Mouse (Mus musculus) intestine, embryonic 15.5 days (tissue): ENCODE data around the gene Flnb. TPM values are rescaled to one million over a fixed set of nuclear protein-coding genes. Genes with fewer than 3 reads are reported as not detected.

Experiments
- ATAC-seq: fragments of 200-750 bp; cut with Nextera tagmentation; 2 replicates; pipeline ENCODE4 v1.8.0; 2017; ENCODE audit warnings: moderate TSS enrichment, moderate library complexity
- H3K27ac ChIP-seq: fragments of 300-500 bp; sonication (generic); 2 replicates; pipeline ENCODE4 v1.5.1; 2015; ENCODE audit warnings: mild to moderate bottlenecking, inconsistent platforms
- H3K27me3 ChIP-seq: fragments of 300-500 bp; sonication (generic); replicated peaks from 2 replicates; pipeline ENCODE4 v1.6.1; 2015; ENCODE audit warnings: inconsistent platforms
- H3K36me3 ChIP-seq: fragments of 300-500 bp; sonication (generic); 2 replicates; pipeline ENCODE4 v1.6.1; 2015; ENCODE audit warnings: inconsistent platforms
- H3K4me1 ChIP-seq: fragments of 300-500 bp; sonication (generic); replicated peaks from 2 replicates; pipeline ENCODE4 v1.6.1; 2015; ENCODE audit warnings: inconsistent platforms
- H3K4me2 ChIP-seq: fragments of 300-500 bp; sonication (generic); replicated peaks from 2 replicates; pipeline ENCODE4 v1.6.1; 2015; ENCODE audit warnings: mild to moderate bottlenecking, inconsistent platforms
- H3K4me3 ChIP-seq: fragments of 300-500 bp; sonication (generic); replicated peaks from 2 replicates; pipeline ENCODE4 v1.5.1; 2015; ENCODE audit warnings: inconsistent platforms
- H3K9ac ChIP-seq: fragments of 300-500 bp; sonication (generic); 2 replicates; pipeline ENCODE4 v1.6.1; 2015; ENCODE audit warnings: inconsistent platforms
- H3K9me3 ChIP-seq: fragments of 300-500 bp; sonication (generic); 2 replicates; pipeline ENCODE4 v1.6.1; 2016; ENCODE audit warnings: inconsistent platforms
- WGBS: fragments of 180-500 bp; shearing (Covaris S2); methylation state at CpG from one replicate; pipeline ENCODE4 v1.1.7; 2015; 5-methylcytosine and 5-hydroxymethylcytosine counted together
- polyA plus RNA-seq: library from polyadenylated mRNA; unstranded; fragments of >200 nt; fragmentation: Nextera tagmentation; extraction: Ambion mirVana; gene quantifications from 2 replicates; pipeline ENCODE4 v1.2.1, GENCODE M21; 2015

Flnb gene
- 17.4 and 18.4 TPM in 2 replicates for polyA plus RNA-seq

- Histone ChIP-seq H3K4me3 (peak within 1 kb of the TSS; percentile 77), H3K27me3 (no peaks in the 10 kb centered on the region), H3K9me3 (no peaks in the 10 kb centered on the region), H3K4me1 (peaks cover 31% of the 10 kb centered on the region), H3K9ac (peak within 1 kb of the TSS; percentile 79), H3K4me2 (peak within 1 kb of the TSS; percentile 89), H3K36me3 (no peaks in the 10 kb centered on the region), H3K27ac (peak within 1 kb of the TSS; percentile 74)
- ATAC-seq: peak; percentile 96
- WGBS: under 1% methylated on average over 49 of the region's 49 CpGs
Observed at GRCm38 (mm10) chr14:7817770-7818462, at the start of gene Flnb. Flnb (plus strand) TSS chr14:7817957.

- Histone ChIP-seq H3K4me1 (no peaks in the 10 kb centered on the region), H3K27me3 (no peaks in the 10 kb centered on the region), H3K9me3 (no peaks in the 10 kb centered on the region), H3K4me3 (peak overlapping the region; percentile 44), H3K9ac (peak overlapping the region; percentile 45), H3K36me3 (no peaks in the 10 kb centered on the region), H3K4me2 (peak overlapping the region; percentile 57), H3K27ac (peak overlapping the region; percentile 34; the same call in 1 of the 2 replicates)
- peak; percentile 87 for ATAC-seq
- 31% methylated on average over 24 of the region's 24 CpGs for WGBS
Observed at GRCm38 (mm10) chr14:7773714-7774389, 43.9 kb upstream of the Flnb start.

GRCm38 (mm10) chr14:7786073-7786472 is 31.7 kb upstream of the Flnb start:
- no peak overlapping the region for H3K4me2 ChIP-seq
- no peaks in the 10 kb centered on the region for H3K36me3 ChIP-seq
- 34% methylated on average over 13 of the region's 13 CpGs for WGBS
- H3K4me1 ChIP-seq: 0 out of 2 replicates have a peak, but pooled peaks cover 1% of the 10 kb centered on the region
- no peak overlapping the region for H3K4me3 ChIP-seq
- ATAC-seq: no peak
- no peak overlapping the region for H3K27ac ChIP-seq
- H3K27me3 ChIP-seq: no peaks in the 10 kb centered on the region
- H3K9ac ChIP-seq: no peak overlapping the region
- no peaks in the 10 kb centered on the region for H3K9me3 ChIP-seq

GRCm38 (mm10) chr14:7789266-7790030 is 28.3 kb upstream of the Flnb start:
- no peak overlapping the region for H3K9ac ChIP-seq
- 79% methylated on average over 7 of the region's 7 CpGs for WGBS
- H3K4me1 ChIP-seq: peaks cover 9% of the 10 kb centered on the region; the same call in 1 of the 2 replicates
- H3K36me3 ChIP-seq: no peaks in the 10 kb centered on the region
- no peak overlapping the region for H3K4me3 ChIP-seq
- ATAC-seq: no peak
- H3K9me3 ChIP-seq: no peaks in the 10 kb centered on the region
- no peak overlapping the region for H3K27ac ChIP-seq
- no peaks in the 10 kb centered on the region; the same call in 1 of the 2 replicates for H3K27me3 ChIP-seq
- H3K4me2 ChIP-seq: no peak overlapping the region

- Histone ChIP-seq H3K4me3 (peak overlapping the region; percentile 39), H3K27me3 (no peaks in the 10 kb centered on the region; the same call in 1 of the 2 replicates), H3K9ac (peak overlapping the region; percentile 36; the same call in 1 of the 2 replicates), H3K36me3 (no peaks in the 10 kb centered on the region), H3K4me2 (peak overlapping the region; percentile 83), H3K27ac (no peak overlapping the region), H3K4me1 (peaks cover 9% of the 10 kb centered on the region; the same call in 1 of the 2 replicates), H3K9me3 (no peaks in the 10 kb centered on the region)
- 12% methylated on average over 19 of the region's 19 CpGs for WGBS
- ATAC-seq: 0 out of 2 replicates have a peak, but pooled peaks have one; percentile 31
Observed at GRCm38 (mm10) chr14:7791061-7791531, 26.7 kb upstream of the Flnb start.

GRCm38 (mm10) chr14:7791532-7792159 is 26.1 kb upstream of the Flnb start, which contains the start of gene Gm26661:
Gm26661 (plus strand) TSS chr14:7791587.
- H3K36me3 ChIP-seq: no peaks in the 10 kb centered on the region
- H3K27ac ChIP-seq: no peak within 1 kb of the TSS
- H3K27me3 ChIP-seq: no peaks in the 10 kb centered on the region; the same call in 1 of the 2 replicates
- H3K4me1 ChIP-seq: peaks cover 9% of the 10 kb centered on the region; the same call in 1 of the 2 replicates
- peak; percentile 96 for ATAC-seq
- peak within 1 kb of the TSS; percentile 36; the same call in 1 of the 2 replicates for H3K9ac ChIP-seq
- 1% methylated on average over 30 of the region's 30 CpGs for WGBS
- H3K4me3 ChIP-seq: peak within 1 kb of the TSS; percentile 39
- H3K9me3 ChIP-seq: no peaks in the 10 kb centered on the region
- peak within 1 kb of the TSS; percentile 83 for H3K4me2 ChIP-seq

- no peaks in the 10 kb centered on the region; the same call in 1 of the 2 replicates for H3K27me3 ChIP-seq
- H3K4me1 ChIP-seq: peaks cover 8% of the 10 kb centered on the region; the same call in 1 of the 2 replicates
- no peak overlapping the region for H3K4me3 ChIP-seq
- no peaks in the 10 kb centered on the region for H3K36me3 ChIP-seq
- no peak overlapping the region for H3K9ac ChIP-seq
- no peak for ATAC-seq
- H3K9me3 ChIP-seq: no peaks in the 10 kb centered on the region
- WGBS: 88% methylated on average over 4 of the region's 4 CpGs
- no peak overlapping the region for H3K4me2 ChIP-seq
- H3K27ac ChIP-seq: no peak overlapping the region
Observed at GRCm38 (mm10) chr14:7795961-7796360, 21.8 kb upstream of the Flnb start.

- Histone ChIP-seq H3K4me2 (no peak overlapping the region), H3K9me3 (no peaks in the 10 kb centered on the region), H3K4me3 (no peak overlapping the region), H3K36me3 (no peaks in the 10 kb centered on the region), H3K27ac (no peak overlapping the region), H3K27me3 (no peaks in the 10 kb centered on the region), H3K4me1 (no peaks in the 10 kb centered on the region), H3K9ac (no peak overlapping the region)
- ATAC-seq: no peak
Observed at GRCm38 (mm10) chr14:7800611-7801010, 17.1 kb upstream of the Flnb start.

- Histone ChIP-seq H3K9ac (no peak overlapping the region), H3K9me3 (no peaks in the 10 kb centered on the region), H3K27me3 (no peaks in the 10 kb centered on the region), H3K27ac (no peak overlapping the region), H3K4me3 (no peak overlapping the region), H3K4me1 (no peaks in the 10 kb centered on the region), H3K4me2 (no peak overlapping the region), H3K36me3 (no peaks in the 10 kb centered on the region)
- 9% methylated on average over 4 of the region's 4 CpGs for WGBS
- ATAC-seq: no peak
Observed at GRCm38 (mm10) chr14:7801831-7802230, 15.9 kb upstream of the Flnb start.

GRCm38 (mm10) chr14:7803874-7804557 is 13.7 kb upstream of the Flnb start:
- Histone ChIP-seq H3K36me3 (no peaks in the 10 kb centered on the region), H3K4me3 (no peak overlapping the region), H3K9ac (no peak overlapping the region), H3K4me1 (peaks cover 3% of the 10 kb centered on the region; the same call in 1 of the 2 replicates), H3K4me2 (no peak overlapping the region), H3K9me3 (no peaks in the 10 kb centered on the region), H3K27me3 (no peaks in the 10 kb centered on the region), H3K27ac (no peak overlapping the region)
- no peak for ATAC-seq
- WGBS: 57% methylated on average over 4 of the region's 4 CpGs

- Histone ChIP-seq H3K4me1 (peaks cover 3% of the 10 kb centered on the region), H3K4me2 (no peak overlapping the region), H3K27me3 (no peaks in the 10 kb centered on the region), H3K36me3 (no peaks in the 10 kb centered on the region), H3K4me3 (no peak overlapping the region), H3K9me3 (no peaks in the 10 kb centered on the region), H3K27ac (no peak overlapping the region), H3K9ac (no peak overlapping the region)
- ATAC-seq: no peak
- 83% methylated on average over 2 of the region's 2 CpGs for WGBS
Observed at GRCm38 (mm10) chr14:7804558-7804905, 13.2 kb upstream of the Flnb start.
